16 mouse cellular contexts compared by ENCODE assay signal in the genomic region with DNA sequence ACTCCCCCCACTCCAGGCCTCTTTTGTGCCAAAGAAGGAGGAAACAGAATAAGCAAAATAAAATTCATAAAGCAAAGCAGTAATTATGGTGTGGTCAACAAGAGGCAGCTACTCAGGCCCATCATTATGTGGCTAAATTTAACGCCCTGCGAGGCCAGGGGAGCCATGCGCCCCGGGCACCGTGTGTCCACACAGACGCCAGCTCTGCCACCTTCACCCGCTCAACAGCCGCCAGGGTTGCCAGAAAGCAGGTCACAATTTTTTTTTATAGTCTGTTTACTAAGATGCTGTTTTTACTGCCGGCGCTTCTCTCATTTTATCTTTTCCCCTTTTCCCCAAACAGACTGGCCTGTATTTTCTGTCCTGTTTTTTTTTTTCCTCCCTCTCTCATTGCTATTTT.
A peak's percentile ranks its signal among the peaks of the same experiment; 100 is the strongest.
DNase-seq lines count a peak whose midpoint lies in the region.
"Had no signal": no experiment of that assay in that cellular context is flagged by ENCODE, and none has a peak within 500 bp of the region (broad histone marks: within the 10 kb centered on the region; RNA-seq: fewer than 3 reads in every experiment).

No protein-coding gene starts in this region.

- intact Hi-C loops in heart, postnatal 25 days (cut with DNase I): no loop called here
- intact Hi-C loops in heart, postnatal 36 days (cut with DNase I): no loop called here

- DNase-seq in gastrocnemius, adult 18-20 months (ENCODE audit: low spot score): peak; percentile 13
- DNase-seq in gastrocnemius, postnatal 10 days: no peak
- peak; percentile 43 to 60 for DNase-seq in heart, adult 18-20 months
- DNase-seq in heart, postnatal 25 days (ENCODE audit: low spot score): no peak
- DNase-seq in heart, postnatal 36 days: peak; percentile 14 to 15
- no peak for DNase-seq in heart, adult 8-10 months (ENCODE audit: low spot score)
- DNase-seq: adrenal gland, postnatal 10 days; adrenal gland, postnatal 36 days; B cell, adult 2 months; cerebellum, adult 11 months; cerebellum, adult 2 months; cerebellum, adult 9-11 months; cerebellum, postnatal 25 days; gastrocnemius, postnatal 36 days; kidney, adult 11 months; kidney, adult 8-10 months had no signal

Comparison
In these comparisons a context has a peak if more than half of its experiments do, and no peak if none do; other contexts are left out.
1. DNase-seq: peak in gastrocnemius, adult 18-20 months (single experiment), heart, adult 18-20 months (2 of 2) and heart, postnatal 36 days (2 of 2); none in gastrocnemius, postnatal 10 days (single experiment), heart, postnatal 25 days (single experiment) and heart, adult 8-10 months (single experiment).